Mouse (Mus musculus) inflammation-experienced regulatory T-cells, adult 6 months (primary cell): Measurements from ENCODE around the gene Fcgr4. TPM values are rescaled to one million over a fixed set of nuclear protein-coding genes. Genes with fewer than 3 reads are reported as not detected.
A peak's percentile ranks its signal among the peaks of the same experiment; 100 is the strongest.
"Not testable (repeated sequence)": the region's sequence is repeated elsewhere in the genome, so short reads cannot be mapped to it uniquely, and the experiment has no call there.

Experiments
- ATAC-seq: one replicate; pipeline ENCODE4 v1.8.0; 2017
- polyA plus RNA-seq, 3 experiments: library from polyadenylated mRNA; unstranded; fragments of 100-300 nt; shearing (Covaris generic); gene quantifications; one replicate each; pipeline ENCODE4 v1.2.1; 2017

Gene Fcgr4
- polyA plus RNA-seq, result not detected

GRCm38 (mm10) chr1:171018737-171019136, at the start of gene Fcgr4:
Gene Fcgr4, plus strand, starts transcription at chr1:171018920.
- ATAC-seq, result no peak

GRCm38 (mm10) chr1:170972494-170972893, 46.2 kb upstream of the Fcgr4 start:
- ATAC-seq, result no peak

GRCm38 (mm10) chr1:170972936-170973335, 45.8 kb upstream of the Fcgr4 start:
- no peak for ATAC-seq

- no peak for ATAC-seq
These were observed 44.5 kb upstream of the Fcgr4 start for GRCm38 (mm10) chr1:170974171-170974570.

GRCm38 (mm10) chr1:170974736-170975135, 44.0 kb upstream of the Fcgr4 start:
- no peak for ATAC-seq

- not testable (repeated sequence) for ATAC-seq
These were observed 43.4 kb upstream of the Fcgr4 start for GRCm38 (mm10) chr1:170975350-170975749.

- no peak for ATAC-seq
These were observed 43.0 kb upstream of the Fcgr4 start for GRCm38 (mm10) chr1:170975751-170976161.

- no peak for ATAC-seq
These were observed 42.3 kb upstream of the Fcgr4 start, which contains the start of gene Fcgr2b for GRCm38 (mm10) chr1:170976447-170976846. Gene Fcgr2b, minus strand, starts transcription at chr1:170976547.

GRCm38 (mm10) chr1:170978601-170979000, 40.1 kb upstream of the Fcgr4 start:
- ATAC-seq, result no peak

- not testable (repeated sequence) for ATAC-seq
These were observed 37.0 kb upstream of the Fcgr4 start for GRCm38 (mm10) chr1:170981679-170982078.

GRCm38 (mm10) chr1:170982301-170982700, 36.4 kb upstream of the Fcgr4 start:
- no peak for ATAC-seq

GRCm38 (mm10) chr1:170983066-170983465, 35.7 kb upstream of the Fcgr4 start:
- no peak for ATAC-seq

GRCm38 (mm10) chr1:170985092-170985491, 33.6 kb upstream of the Fcgr4 start:
- no peak for ATAC-seq

- ATAC-seq, result no peak
These were observed 32.9 kb upstream of the Fcgr4 start for GRCm38 (mm10) chr1:170985861-170986260.

GRCm38 (mm10) chr1:170989656-170990055, 29.1 kb upstream of the Fcgr4 start:
- ATAC-seq, result no peak

- no peak for ATAC-seq
These were observed 26.2 kb upstream of the Fcgr4 start for GRCm38 (mm10) chr1:170992550-170992949.

- no peak for ATAC-seq
These were observed 22.7 kb upstream of the Fcgr4 start for GRCm38 (mm10) chr1:170996034-170996433.

GRCm38 (mm10) chr1:170996753-170997152, 22.0 kb upstream of the Fcgr4 start:
- no peak for ATAC-seq

- peak; percentile 64 for ATAC-seq
These were observed 20.7 kb upstream of the Fcgr4 start for GRCm38 (mm10) chr1:170997756-170998655.

GRCm38 (mm10) chr1:170999811-171000210, 18.9 kb upstream of the Fcgr4 start:
- no peak for ATAC-seq

GRCm38 (mm10) chr1:171005081-171005480, 13.6 kb upstream of the Fcgr4 start:
- ATAC-seq, result no peak

GRCm38 (mm10) chr1:171005586-171005985, 13.1 kb upstream of the Fcgr4 start:
- no peak for ATAC-seq

- no peak for ATAC-seq
These were observed 12.4 kb upstream of the Fcgr4 start for GRCm38 (mm10) chr1:171006335-171006734.

GRCm38 (mm10) chr1:171006905-171007304, 11.8 kb upstream of the Fcgr4 start:
- ATAC-seq, result no peak
